Mouse (Mus musculus) heart, embryonic 16.5 days (tissue): ENCODE results near the gene Arhgap32. TPM values are rescaled to one million over a fixed set of nuclear protein-coding genes. Genes with fewer than 3 reads are reported as not detected.

Experiments
- ATAC-seq: fragments of 200-750 bp; cut with Nextera tagmentation; replicated peaks from 2 replicates; pipeline ENCODE4 v1.8.0; 2017; ENCODE audit warnings: moderate number of reproducible peaks; ENCODE audit not compliant: insufficient read depth, low FRiP score; ENCODE audit errors: extremely low read depth
- H3K27ac ChIP-seq: fragments of 300-500 bp; sonication (generic); 2 replicates; pipeline ENCODE4 v1.5.1; 2014; ENCODE audit warnings: mild to moderate bottlenecking, low read length, control low read depth, moderate library complexity
- H3K27me3 ChIP-seq: fragments of 300-500 bp; sonication (generic); 2 replicates; pipeline ENCODE4 v1.6.1; 2014; ENCODE audit warnings: low read length, mixed read lengths; ENCODE audit not compliant: control insufficient read depth, insufficient read depth
- H3K36me3 ChIP-seq: fragments of 300-500 bp; sonication (generic); 2 replicates; pipeline ENCODE4 v1.6.1; 2014; ENCODE audit not compliant: control insufficient read depth, insufficient read depth
- H3K4me1 ChIP-seq: fragments of 300-500 bp; sonication (generic); 2 replicates; pipeline ENCODE4 v1.6.1; 2014; ENCODE audit warnings: low read length, mixed read lengths; ENCODE audit not compliant: control insufficient read depth, insufficient read depth
- H3K4me2 ChIP-seq: fragments of 300-500 bp; sonication (generic); 2 replicates; pipeline ENCODE4 v1.6.1; 2014; ENCODE audit warnings: low read depth, mild to moderate bottlenecking, control low read depth, low read length
- H3K4me3 ChIP-seq: fragments of 300-500 bp; sonication (generic); 2 replicates; pipeline ENCODE4 v1.5.1; 2014; ENCODE audit warnings: mild to moderate bottlenecking, control low read depth, low read length
- H3K9ac ChIP-seq: fragments of 300-500 bp; sonication (generic); 2 replicates; pipeline ENCODE4 v1.6.1; 2014; ENCODE audit warnings: low read length, control low read depth
- H3K9me3 ChIP-seq: fragments of 300-500 bp; sonication (generic); replicated peaks from 2 replicates; pipeline ENCODE4 v1.6.1; 2016; ENCODE audit warnings: low read length; ENCODE audit not compliant: control insufficient read depth
- WGBS: fragments of 180-500 bp; shearing (Covaris S2); extraction: QIAGEN DNeasy Blood & Tissue Kit; methylation state at CpG from one replicate; pipeline ENCODE4 v1.1.7; 2014; 5-methylcytosine and 5-hydroxymethylcytosine counted together
- polyA plus RNA-seq: library from polyadenylated mRNA; unstranded; fragments of >200 nt; fragmentation: Nextera tagmentation; extraction: Ambion mirVana; gene quantifications from 2 replicates; pipeline ENCODE4 v1.2.1, GENCODE M21; 2015

Gene Arhgap32
- polyA plus RNA-seq, 1 experiment from 2014 or later, result 2.8 TPM

DNA sequence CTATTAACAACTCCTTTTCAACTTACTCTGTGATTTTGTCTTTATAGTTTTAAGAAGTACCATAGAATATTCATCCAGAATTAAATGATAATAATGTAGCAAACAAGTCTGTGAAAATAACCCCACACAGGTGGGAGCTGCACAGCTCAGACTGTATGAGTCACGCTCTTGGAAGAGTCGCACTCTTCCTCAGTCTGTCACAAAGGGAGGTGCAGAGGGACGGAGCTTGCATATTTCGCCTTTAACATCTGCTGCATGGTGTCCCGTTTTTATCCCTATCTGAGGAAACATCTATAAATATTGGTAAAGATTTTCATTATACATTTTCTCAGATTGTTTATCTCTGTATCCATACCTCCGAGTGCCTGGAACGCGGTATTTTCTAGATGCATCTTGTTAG, 91.2 kb downstream of the Arhgap32 start:
- Histone ChIP-seq H3K36me3 (no peaks in the 10 kb centered on the region; the same call in 1 of the 2 replicates), H3K27me3 (no peaks in the 10 kb centered on the region), H3K9ac (no peak overlapping the region), H3K4me2 (no peak overlapping the region), H3K9me3 (no peaks in the 10 kb centered on the region), H3K27ac (no peak overlapping the region), H3K4me3 (no peak overlapping the region), H3K4me1 (no peaks in the 10 kb centered on the region)
- no peak for ATAC-seq
- 88% methylated on average over 8 of the region's 8 CpGs for WGBS

DNA sequence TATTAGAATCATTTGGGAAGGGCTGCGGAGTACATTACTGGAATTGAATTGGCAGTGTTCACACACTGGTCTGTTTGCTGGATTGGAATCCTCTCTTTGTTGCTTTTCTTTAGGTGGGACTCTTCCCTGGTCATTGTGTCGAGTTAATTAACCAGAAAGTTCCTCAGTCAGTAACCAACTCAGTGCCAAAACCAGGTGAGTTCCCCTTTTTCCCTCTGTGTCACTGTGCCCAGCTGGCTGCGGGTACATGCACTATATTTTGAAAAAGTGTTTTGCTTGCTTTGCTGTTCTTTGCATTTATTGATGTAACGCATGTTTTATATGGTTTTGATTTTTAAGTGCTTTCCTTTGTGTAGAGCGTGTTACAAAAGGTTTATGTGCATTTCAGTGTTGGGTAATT, 92.1 kb downstream of the Arhgap32 start:
- Histone ChIP-seq H3K27me3 (no peaks in the 10 kb centered on the region), H3K4me1 (no peaks in the 10 kb centered on the region), H3K9ac (no peak overlapping the region), H3K27ac (no peak overlapping the region), H3K4me2 (no peak overlapping the region), H3K9me3 (no peaks in the 10 kb centered on the region), H3K4me3 (no peak overlapping the region), H3K36me3 (no peaks in the 10 kb centered on the region; the same call in 1 of the 2 replicates)
- ATAC-seq, result no peak
- WGBS, result 87% methylated on average over 5 of the region's 5 CpGs

DNA sequence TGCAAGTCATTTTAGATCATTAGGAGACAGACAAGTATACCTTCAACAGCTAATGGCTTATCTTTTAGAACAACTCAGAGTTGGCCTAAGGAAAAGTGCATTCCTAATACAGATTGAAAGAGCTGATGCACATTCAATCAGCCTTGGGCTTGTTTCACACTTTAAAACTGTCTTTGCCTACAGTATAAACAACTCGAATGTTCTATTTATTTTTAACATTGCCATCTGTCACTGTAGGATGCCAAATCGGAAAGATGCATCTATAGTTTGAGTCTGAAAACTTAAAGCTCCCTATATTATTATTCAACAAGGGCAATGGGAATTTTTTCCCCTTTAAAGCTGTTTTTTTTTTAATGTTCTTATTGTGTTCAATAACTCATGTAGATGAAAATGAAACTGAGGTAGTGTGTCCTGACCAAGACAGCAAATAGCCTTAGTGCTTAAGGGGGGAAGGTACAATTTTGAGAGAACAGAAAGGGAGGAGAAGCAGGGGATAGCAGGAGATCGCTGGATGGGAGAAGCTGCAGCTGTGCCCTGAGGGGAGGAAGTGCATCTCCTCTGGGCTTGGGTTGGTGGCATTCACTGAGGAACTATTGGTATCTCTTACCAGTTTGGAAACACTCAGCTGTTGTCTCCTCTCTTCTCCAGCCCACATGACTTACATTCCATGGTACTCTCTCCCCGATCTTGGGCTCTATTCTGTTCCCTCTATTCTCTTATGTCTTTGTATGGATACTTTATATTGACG, 101.1 kb downstream of the Arhgap32 start:
- H3K4me3 ChIP-seq, result no peak overlapping the region
- no peaks in the 10 kb centered on the region for H3K36me3 ChIP-seq
- no peaks in the 10 kb centered on the region for H3K9me3 ChIP-seq
- H3K27me3 ChIP-seq, result no peaks in the 10 kb centered on the region
- H3K4me2 ChIP-seq, result no peak overlapping the region
- H3K27ac ChIP-seq, result no peak overlapping the region
- ATAC-seq, result no peak
- H3K9ac ChIP-seq, result no peak overlapping the region
- H3K4me1 ChIP-seq, result peaks cover 6% of the 10 kb centered on the region
- WGBS, result 60% methylated on average over 5 of the region's 5 CpGs

DNA sequence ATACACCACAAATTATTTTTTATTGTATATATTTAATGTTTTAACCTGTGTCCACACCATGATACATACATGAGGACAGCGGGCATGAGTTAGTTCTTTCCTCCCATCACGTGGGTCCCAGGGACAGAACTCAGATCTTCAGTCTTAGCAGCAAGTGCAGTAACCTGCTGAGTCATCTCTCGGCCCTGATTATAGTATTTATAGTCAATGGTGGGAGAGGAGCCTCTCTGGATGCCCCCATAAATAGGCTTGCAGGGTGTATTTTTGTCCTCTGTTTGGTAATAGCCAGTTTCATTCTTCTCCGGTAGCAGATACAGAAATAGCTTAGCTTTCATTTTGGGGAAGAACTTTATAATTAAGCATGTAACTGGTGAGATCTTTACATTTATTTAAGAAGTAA, 103.5 kb downstream of the Arhgap32 start:
- Histone ChIP-seq H3K9me3 (no peaks in the 10 kb centered on the region), H3K9ac (no peak overlapping the region), H3K36me3 (no peaks in the 10 kb centered on the region), H3K4me3 (no peak overlapping the region), H3K27ac (peak overlapping the region; percentile 39), H3K27me3 (no peaks in the 10 kb centered on the region), H3K4me2 (peak overlapping the region; percentile 36; the same call in 1 of the 2 replicates), H3K4me1 (peaks cover 22% of the 10 kb centered on the region)
- peak; percentile 58; the same call in 1 of the 2 replicates for ATAC-seq
- 43% methylated on average over 4 of the region's 4 CpGs for WGBS

DNA sequence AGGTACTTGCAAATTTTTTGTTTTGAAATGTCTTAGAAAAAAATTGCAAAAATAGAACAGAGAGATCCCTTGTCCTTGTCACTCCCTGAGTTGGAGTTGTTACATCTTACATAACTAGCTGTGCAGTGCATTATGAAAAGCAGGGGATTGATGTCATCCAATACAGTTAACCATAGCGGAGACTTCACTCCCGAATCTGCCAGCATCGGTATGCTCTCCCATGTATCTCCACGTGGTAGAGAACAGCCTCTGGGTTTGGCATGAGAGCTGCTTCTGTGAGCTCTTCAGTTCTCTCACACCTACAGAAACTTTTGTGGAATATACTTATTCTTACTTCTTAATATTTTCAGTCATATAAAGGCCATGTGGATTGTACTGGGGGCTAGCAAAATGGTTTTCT, 106.2 kb downstream of the Arhgap32 start:
- no peaks in the 10 kb centered on the region for H3K36me3 ChIP-seq
- no peak for ATAC-seq
- peaks cover 33% of the 10 kb centered on the region for H3K4me1 ChIP-seq
- H3K27me3 ChIP-seq, result no peaks in the 10 kb centered on the region
- no peaks in the 10 kb centered on the region for H3K9me3 ChIP-seq
- 60% methylated on average over 4 of the region's 4 CpGs for WGBS
- H3K4me3 ChIP-seq, result no peak overlapping the region
- no peak overlapping the region for H3K4me2 ChIP-seq
- no peak overlapping the region for H3K27ac ChIP-seq
- H3K9ac ChIP-seq, result no peak overlapping the region

DNA sequence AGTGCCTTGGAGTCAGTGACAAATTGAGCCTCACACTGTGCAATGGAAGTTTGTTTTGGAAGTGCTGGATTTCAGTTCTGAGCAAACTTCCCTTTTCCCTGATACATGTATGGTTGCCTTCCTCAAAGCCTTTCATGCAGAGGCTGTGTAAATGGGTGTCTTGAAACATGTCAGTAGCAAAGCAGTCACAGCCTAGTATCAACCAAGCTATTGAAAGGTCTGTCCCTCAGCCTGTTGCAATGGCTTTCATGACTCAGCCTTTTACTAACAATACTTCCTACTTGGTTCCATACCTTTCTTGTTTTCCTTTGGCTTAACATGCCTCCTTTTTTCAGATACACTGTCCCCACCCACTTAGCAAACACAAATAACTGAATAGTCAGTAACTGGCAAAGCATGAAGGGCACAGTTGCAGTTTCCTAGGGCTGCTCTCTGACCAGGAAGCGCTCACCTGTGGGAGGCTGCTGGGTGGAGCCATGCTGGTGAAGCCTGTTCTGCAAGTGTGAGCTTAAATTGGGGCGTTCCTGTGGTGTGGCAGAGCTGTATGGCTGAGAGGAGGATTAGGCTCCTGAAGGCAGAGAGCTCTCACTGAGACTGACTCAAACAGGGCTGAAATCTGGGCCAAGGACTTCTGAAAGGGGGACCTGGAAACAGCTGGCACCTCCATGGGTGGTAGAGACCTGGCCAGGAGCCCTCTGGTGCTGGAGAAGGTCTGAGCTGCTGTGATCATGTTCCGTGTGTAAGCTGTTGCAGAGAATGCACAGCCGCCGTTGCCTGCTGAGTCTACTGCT, 108.0 kb downstream of the Arhgap32 start:
- H3K27ac ChIP-seq, result peak overlapping the region; percentile 65
- WGBS, result 39% methylated on average over 5 of the region's 5 CpGs
- H3K36me3 ChIP-seq, result no peaks in the 10 kb centered on the region
- H3K4me3 ChIP-seq, result peak overlapping the region; percentile 40
- peak overlapping the region; percentile 55 for H3K4me2 ChIP-seq
- H3K9me3 ChIP-seq, result no peaks in the 10 kb centered on the region
- no peaks in the 10 kb centered on the region for H3K27me3 ChIP-seq
- peak overlapping the region; percentile 67 for H3K9ac ChIP-seq
- 0 out of 2 replicates have a peak, but pooled peaks have one; percentile 39 for ATAC-seq
- peaks cover 32% of the 10 kb centered on the region for H3K4me1 ChIP-seq

DNA sequence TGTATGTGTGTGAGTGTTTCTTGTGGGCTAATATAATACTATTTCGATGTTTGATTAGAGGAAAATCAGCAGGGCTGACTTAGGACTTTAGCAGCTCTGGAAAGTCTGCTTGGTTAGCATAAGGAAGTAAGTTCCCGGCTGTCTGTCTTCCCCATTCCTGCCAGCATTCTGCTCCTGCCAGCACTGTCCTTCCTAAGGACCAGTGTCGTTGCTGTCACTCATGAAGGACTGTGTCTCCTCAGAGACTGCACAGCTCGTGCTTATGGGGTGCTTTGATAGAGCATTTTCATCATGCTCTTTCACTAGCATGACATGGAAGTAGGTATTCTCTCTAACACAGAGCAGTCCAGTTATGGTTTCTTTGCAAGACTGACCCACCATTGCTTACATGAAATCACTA, 109.0 kb downstream of the Arhgap32 start:
- H3K9ac ChIP-seq, result peak overlapping the region; percentile 55
- peak overlapping the region; percentile 48 for H3K27ac ChIP-seq
- peak overlapping the region; percentile 49 for H3K4me2 ChIP-seq
- H3K36me3 ChIP-seq, result no peaks in the 10 kb centered on the region
- H3K4me3 ChIP-seq, result peak overlapping the region; percentile 18; the same call in 1 of the 2 replicates
- ATAC-seq, result no peak
- H3K9me3 ChIP-seq, result no peaks in the 10 kb centered on the region
- H3K27me3 ChIP-seq, result no peaks in the 10 kb centered on the region
- WGBS, result 30% methylated on average over 4 of the region's 4 CpGs
- H3K4me1 ChIP-seq, result peaks cover 33% of the 10 kb centered on the region

DNA sequence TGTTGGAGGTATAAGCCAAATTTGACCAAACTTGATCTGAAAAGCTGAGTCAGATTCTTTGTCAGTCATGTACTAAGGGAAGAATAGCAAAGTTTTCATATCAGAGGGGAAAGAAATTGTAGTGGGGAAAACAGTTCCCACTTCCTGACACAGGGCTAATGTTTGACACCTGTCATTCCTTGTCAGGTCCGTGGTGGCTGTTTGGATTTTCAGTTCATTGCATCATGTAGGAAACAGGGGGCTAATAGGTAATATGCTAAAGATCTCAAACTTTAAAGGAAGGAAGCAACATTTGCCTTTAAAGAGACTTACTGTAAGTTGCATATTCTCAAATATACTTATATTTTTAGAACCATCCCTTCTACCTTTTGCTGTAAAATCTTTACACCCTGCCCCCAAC, 109.6 kb downstream of the Arhgap32 start:
- H3K4me1 ChIP-seq, result peaks cover 33% of the 10 kb centered on the region
- no peaks in the 10 kb centered on the region for H3K36me3 ChIP-seq
- H3K9me3 ChIP-seq, result no peaks in the 10 kb centered on the region
- no peak overlapping the region for H3K27ac ChIP-seq
- H3K9ac ChIP-seq, result no peak overlapping the region
- H3K27me3 ChIP-seq, result no peaks in the 10 kb centered on the region
- ATAC-seq, result no peak
- no peak overlapping the region for H3K4me3 ChIP-seq
- peak overlapping the region; percentile 26 for H3K4me2 ChIP-seq
- 42% methylated on average over 1 of the region's 1 CpGs for WGBS

DNA sequence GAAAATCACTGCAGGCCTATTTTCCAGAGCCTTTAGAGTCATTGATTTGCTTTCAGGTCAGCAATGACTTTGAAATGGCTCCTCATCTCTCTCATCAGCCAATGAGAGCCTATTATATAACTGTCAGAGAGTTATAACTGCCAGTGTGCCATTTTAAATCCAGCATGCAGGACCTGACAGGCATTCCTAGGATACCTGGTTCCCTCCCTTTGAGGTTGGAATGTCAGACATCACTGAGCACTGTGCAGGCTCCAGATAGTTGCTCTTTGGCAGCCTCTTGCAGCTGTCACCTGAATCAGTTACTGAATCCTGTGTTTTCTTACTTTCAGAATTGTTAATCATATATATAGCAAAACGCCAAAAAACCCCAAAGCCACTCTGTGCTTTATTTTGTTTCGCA, 111.1 kb downstream of the Arhgap32 start:
- Histone ChIP-seq H3K36me3 (no peaks in the 10 kb centered on the region), H3K4me1 (peaks cover 33% of the 10 kb centered on the region), H3K9ac (peak overlapping the region; percentile 38; the same call in 1 of the 2 replicates), H3K27me3 (no peaks in the 10 kb centered on the region), H3K4me2 (peak overlapping the region; percentile 45), H3K27ac (peak overlapping the region; percentile 89), H3K4me3 (no peak overlapping the region), H3K9me3 (no peaks in the 10 kb centered on the region)
- ATAC-seq, result 0 out of 2 replicates have a peak, but pooled peaks have one; percentile 64
- WGBS, result 54% methylated on average over 2 of the region's 2 CpGs
